Mouse (Mus musculus): Measurements from ENCODE around the gene Nmt1. TPM values are rescaled to one million over a fixed set of nuclear protein-coding genes. Genes with fewer than 3 reads are reported as not detected.

Nmt1 gene
- polyA plus RNA-seq, 1 experiment from 2014 or later = 46.9 TPM

- under 1% methylated on average over 28 of the region's 28 CpGs for WGBS
- Histone ChIP-seq H3K9me3 (replicated peaks) (no peaks in the 10 kb centered on the region), H3K36me3 (no peaks in the 10 kb centered on the region), H3K9ac (peak overlapping the region; percentile 60), H3K4me1 (replicated peaks) (peaks cover 19% of the 10 kb centered on the region), H3K4me3 (peak overlapping the region; percentile 39), H3K4me2 (peak overlapping the region; percentile 80), H3K27me3 (replicated peaks) (no peaks in the 10 kb centered on the region), H3K27ac (ENCODE audit: poor library complexity, severe bottlenecking) (peak overlapping the region; percentile 7; the same call in 1 of the 2 replicates)
- no peak for ATAC-seq (ENCODE audit: insufficient number of reproducible peaks, low FRiP score)
These were observed 84.0 kb downstream of the Nmt1 start for GRCm38 (mm10) chr11:103111881-103112551.

- 16% methylated on average over 9 of the region's 9 CpGs for WGBS
- no peak for ATAC-seq (ENCODE audit: insufficient number of reproducible peaks, low FRiP score)
- H3K27ac ChIP-seq (ENCODE audit: poor library complexity, severe bottlenecking) = 0 out of 2 replicates have a peak overlapping the region, but pooled peaks have one; percentile 7
These were observed 84.5 kb downstream of the Nmt1 start for GRCm38 (mm10) chr11:103112552-103112912.

GRCm38 (mm10) chr11:103113005-103113404 lies 85.0 kb downstream of the Nmt1 start:
- no peak for ATAC-seq (ENCODE audit: insufficient number of reproducible peaks, low FRiP score)
- Histone ChIP-seq H3K27me3 (replicated peaks) (no peaks in the 10 kb centered on the region), H3K9ac (peak overlapping the region; percentile 60; the same call in 1 of the 2 replicates), H3K9me3 (replicated peaks) (no peaks in the 10 kb centered on the region), H3K36me3 (no peaks in the 10 kb centered on the region), H3K27ac (ENCODE audit: poor library complexity, severe bottlenecking) (no peak overlapping the region), H3K4me2 (peak overlapping the region; percentile 80; the same call in 1 of the 2 replicates), H3K4me1 (replicated peaks) (peaks cover 19% of the 10 kb centered on the region), H3K4me3 (no peak overlapping the region; the same call in 1 of the 2 replicates)
- 39% methylated on average over 12 of the region's 12 CpGs for WGBS

More at GRCm38 (mm10) chr11:103112552-103112912, 84.5 kb downstream of the Nmt1 start:
- no peaks in the 10 kb centered on the region for H3K27me3 ChIP-seq (replicated peaks)
- no peaks in the 10 kb centered on the region for H3K36me3 ChIP-seq
- no peaks in the 10 kb centered on the region for H3K9me3 ChIP-seq (replicated peaks)
- peak overlapping the region; percentile 39 for H3K4me3 ChIP-seq
- peak overlapping the region; percentile 80 for H3K4me2 ChIP-seq
- H3K4me1 ChIP-seq (replicated peaks) = peaks cover 19% of the 10 kb centered on the region
- peak overlapping the region; percentile 60 for H3K9ac ChIP-seq

GRCm38 (mm10) chr11:103113771-103114170 lies 85.8 kb downstream of the Nmt1 start:
- Histone ChIP-seq H3K36me3 (no peaks in the 10 kb centered on the region), H3K27me3 (replicated peaks) (no peaks in the 10 kb centered on the region), H3K4me3 (no peak overlapping the region), H3K4me2 (no peak overlapping the region), H3K9me3 (replicated peaks) (no peaks in the 10 kb centered on the region), H3K4me1 (replicated peaks) (peaks cover 23% of the 10 kb centered on the region), H3K9ac (no peak overlapping the region), H3K27ac (ENCODE audit: poor library complexity, severe bottlenecking) (no peak overlapping the region)
- 87% methylated on average over 4 of the region's 4 CpGs for WGBS
- ATAC-seq (ENCODE audit: insufficient number of reproducible peaks, low FRiP score) = no peak

- peak overlapping the region; percentile 71 for H3K4me2 ChIP-seq
- H3K36me3 ChIP-seq = no peaks in the 10 kb centered on the region
- WGBS = 89% methylated on average over 11 of the region's 11 CpGs
- H3K4me1 ChIP-seq (replicated peaks) = peaks cover 26% of the 10 kb centered on the region
- peak overlapping the region; percentile 65 for H3K4me3 ChIP-seq
- H3K9me3 ChIP-seq (replicated peaks) = no peaks in the 10 kb centered on the region
- peak overlapping the region; percentile 76 for H3K9ac ChIP-seq
- ATAC-seq (ENCODE audit: insufficient number of reproducible peaks, low FRiP score) = no peak
- H3K27me3 ChIP-seq (replicated peaks) = no peaks in the 10 kb centered on the region
- H3K27ac ChIP-seq (ENCODE audit: poor library complexity, severe bottlenecking) = peak overlapping the region; percentile 91; the same call in 1 of the 2 replicates
These were observed 86.4 kb downstream of the Nmt1 start for GRCm38 (mm10) chr11:103114270-103114943.

- peak overlapping the region; percentile 76 for H3K9ac ChIP-seq
- H3K4me1 ChIP-seq (replicated peaks) = peaks cover 26% of the 10 kb centered on the region
- peak overlapping the region; percentile 91 for H3K27ac ChIP-seq (ENCODE audit: poor library complexity, severe bottlenecking)
- ATAC-seq (ENCODE audit: insufficient number of reproducible peaks, low FRiP score) = peak; percentile 79
- peak overlapping the region; percentile 65 for H3K4me3 ChIP-seq
- H3K9me3 ChIP-seq (replicated peaks) = no peaks in the 10 kb centered on the region
- no peaks in the 10 kb centered on the region for H3K27me3 ChIP-seq (replicated peaks)
- no peaks in the 10 kb centered on the region for H3K36me3 ChIP-seq
- peak overlapping the region; percentile 90 for H3K4me2 ChIP-seq
- under 1% methylated on average over 34 of the region's 34 CpGs for WGBS
These were observed 87.4 kb downstream of the Nmt1 start for GRCm38 (mm10) chr11:103115163-103116007.

- peaks cover 24% of the 10 kb centered on the region for H3K4me1 ChIP-seq (replicated peaks)
- peak within 1 kb of the TSS; percentile 91 for H3K27ac ChIP-seq (ENCODE audit: poor library complexity, severe bottlenecking)
- H3K4me3 ChIP-seq = peak within 1 kb of the TSS; percentile 65
- no peaks in the 10 kb centered on the region for H3K36me3 ChIP-seq
- WGBS = under 1% methylated on average over 53 of the region's 53 CpGs
- H3K4me2 ChIP-seq = peak within 1 kb of the TSS; percentile 90
- peak; percentile 95 for ATAC-seq (ENCODE audit: insufficient number of reproducible peaks, low FRiP score)
- H3K9me3 ChIP-seq (replicated peaks) = no peaks in the 10 kb centered on the region
- no peaks in the 10 kb centered on the region for H3K27me3 ChIP-seq (replicated peaks)
- H3K9ac ChIP-seq = peak within 1 kb of the TSS; percentile 95
These were observed 88.2 kb downstream of the Nmt1 start, which contains the start of gene Hexim1 for GRCm38 (mm10) chr11:103116008-103116818. Gene Hexim1 (plus strand): TSS chr11:103116231.

- H3K27me3 ChIP-seq (replicated peaks) = no peaks in the 10 kb centered on the region
- H3K9ac ChIP-seq = peak overlapping the region; percentile 95
- H3K27ac ChIP-seq (ENCODE audit: poor library complexity, severe bottlenecking) = peak overlapping the region; percentile 91
- H3K4me3 ChIP-seq = peak overlapping the region; percentile 65
- H3K4me2 ChIP-seq = peak overlapping the region; percentile 90
- H3K36me3 ChIP-seq = no peaks in the 10 kb centered on the region
- under 1% methylated on average over 35 of the region's 35 CpGs for WGBS
- peaks cover 18% of the 10 kb centered on the region for H3K4me1 ChIP-seq (replicated peaks)
- no peaks in the 10 kb centered on the region for H3K9me3 ChIP-seq (replicated peaks)
- ATAC-seq (ENCODE audit: insufficient number of reproducible peaks, low FRiP score) = peak; percentile 49
These were observed 89.1 kb downstream of the Nmt1 start for GRCm38 (mm10) chr11:103116959-103117590.

GRCm38 (mm10) chr11:103117591-103118009 lies 89.6 kb downstream of the Nmt1 start:
- Histone ChIP-seq H3K27me3 (replicated peaks) (no peaks in the 10 kb centered on the region), H3K27ac (ENCODE audit: poor library complexity, severe bottlenecking) (peak overlapping the region; percentile 91; the same call in 1 of the 2 replicates), H3K4me3 (peak overlapping the region; percentile 65), H3K4me2 (peak overlapping the region; percentile 90), H3K9me3 (replicated peaks) (no peaks in the 10 kb centered on the region), H3K4me1 (replicated peaks) (peaks cover 13% of the 10 kb centered on the region), H3K36me3 (no peaks in the 10 kb centered on the region), H3K9ac (peak overlapping the region; percentile 95)
- no peak for ATAC-seq (ENCODE audit: insufficient number of reproducible peaks, low FRiP score)
- under 1% methylated on average over 38 of the region's 38 CpGs for WGBS

Data from heart, embryonic 12.5 days (tissue).